Mouse (Mus musculus) kidney, adult 2 months (tissue): ENCODE data around the gene Adtrp.

Experiments used
- CTCF ChIP-seq: fragments of 200-500 bp; conservative IDR thresholded peaks from 2 replicates; pipeline ENCODE4 v1.5.1; 2011; ENCODE audit warnings: low read depth, mild to moderate bottlenecking, control low read depth, low read length, moderate library complexity, mixed read lengths; ENCODE audit not compliant: insufficient read depth, insufficient read length
- POLR2A ChIP-seq: fragments of 200-500 bp; IDR thresholded peaks from one replicate; pipeline ENCODE4 v1.6.1; 2011; ENCODE audit warnings: low read depth, low read length, control low read depth

DNA sequence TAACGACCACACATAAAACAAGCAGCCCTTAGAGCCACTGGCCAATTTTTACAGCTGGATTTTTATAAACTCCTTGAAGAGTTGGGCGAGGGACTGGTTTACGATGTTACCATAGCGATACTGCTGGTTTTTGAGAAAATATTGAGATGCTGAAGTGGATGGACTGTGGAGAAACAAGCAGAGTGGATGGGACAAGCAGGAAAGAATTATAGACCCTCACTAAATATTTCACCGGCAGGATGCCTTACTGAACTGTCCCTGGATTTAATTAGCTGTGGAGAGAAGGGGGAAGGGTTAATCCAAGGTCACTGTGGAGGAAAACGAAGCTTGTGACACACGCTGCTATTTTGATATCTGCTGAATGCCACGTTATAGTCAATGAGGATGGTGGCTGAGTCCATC lies 24.7 kb upstream of the Adtrp start:
- TF ChIP-seq POLR2A: no peak
- no peak for TF ChIP-seq CTCF
